18 mouse cellular contexts compared by ENCODE assay signal in the genomic region with DNA sequence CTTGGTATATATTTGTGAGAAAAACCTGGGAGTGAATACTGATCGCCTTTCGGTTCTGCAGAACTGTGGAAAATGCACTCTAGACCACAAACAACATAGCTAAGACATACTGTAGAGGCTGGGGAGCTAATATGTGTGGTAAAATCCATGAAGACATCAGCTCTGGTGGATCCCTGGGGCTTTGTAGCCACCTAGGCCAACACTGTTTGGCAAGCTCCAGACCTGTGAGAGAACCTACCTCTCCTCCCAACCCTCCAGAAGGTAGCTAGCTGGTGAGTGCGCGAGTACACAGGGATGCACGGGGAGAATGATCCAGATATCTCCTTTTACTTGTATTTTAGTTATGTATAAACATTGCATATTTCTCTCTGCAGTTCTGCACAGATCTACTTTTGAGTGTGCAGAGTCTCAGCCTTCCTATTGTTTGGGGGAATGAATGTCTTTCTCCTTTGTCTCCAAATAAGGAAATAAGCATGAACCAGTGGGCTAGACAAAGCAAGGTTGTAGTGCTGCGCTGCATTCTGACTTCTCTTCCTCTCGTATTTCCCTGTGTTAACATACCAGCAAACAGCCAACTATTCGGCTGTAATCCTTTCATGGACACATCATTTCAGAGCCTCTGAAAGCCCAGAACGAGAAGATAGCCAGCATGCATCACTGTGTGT.
DNase-seq lines count a peak whose midpoint lies in the region; ATAC-seq and TF ChIP-seq lines count a peak whose summit lies in the region.
"Had no signal": no experiment of that assay in that cellular context is flagged by ENCODE, and none has a peak within 500 bp of the region (broad histone marks: within the 10 kb centered on the region; RNA-seq: fewer than 3 reads in every experiment).

No protein-coding gene starts in this region.

- H3K4me2 ChIP-seq in embryonic facial prominence, embryonic 12.5 days (replicated peaks): no peak overlapping the region
- no peak overlapping the region for H3K4me2 ChIP-seq in intestine, embryonic 14.5 days (ENCODE audit: low read length)
- H3K4me2 ChIP-seq in intestine, postnatal 0 days (replicated peaks; ENCODE audit: low read depth): no peak overlapping the region
- no peak overlapping the region for H3K4me2 ChIP-seq in embryonic facial prominence, embryonic 14.5 days (ENCODE audit: low read depth, low read length)

- H3K9ac ChIP-seq in embryonic facial prominence, embryonic 12.5 days: no peak overlapping the region
- H3K9ac ChIP-seq in intestine, embryonic 14.5 days (ENCODE audit: low read length): no peak overlapping the region
- H3K9ac ChIP-seq in intestine, postnatal 0 days (ENCODE audit: low read depth, low read length): no peak overlapping the region
- H3K9ac ChIP-seq in embryonic facial prominence, embryonic 14.5 days (ENCODE audit: low read depth, low read length): no peak overlapping the region
- H3K9ac ChIP-seq: liver, embryonic 14.5 days had no signal

- no peaks in the 10 kb centered on the region for H3K9me3 ChIP-seq in embryonic facial prominence, embryonic 12.5 days
- H3K9me3 ChIP-seq in embryonic facial prominence, embryonic 10.5 days: no peaks in the 10 kb centered on the region
- H3K9me3 ChIP-seq in intestine, embryonic 14.5 days (ENCODE audit: control insufficient read depth, low read length): no peaks in the 10 kb centered on the region
- H3K9me3 ChIP-seq in intestine, postnatal 0 days (ENCODE audit: control insufficient read depth): no peaks in the 10 kb centered on the region
- H3K9me3 ChIP-seq in embryonic facial prominence, embryonic 14.5 days (ENCODE audit: control insufficient read depth, low read length): no peaks in the 10 kb centered on the region
- H3K9me3 ChIP-seq: midbrain, embryonic 10.5 days had no signal

- 81% methylated on average over 9 of the region's 9 CpGs for WGBS in embryonic facial prominence, embryonic 12.5 days
- 88% methylated on average over 9 of the region's 9 CpGs for WGBS in embryonic facial prominence, embryonic 10.5 days
- WGBS in intestine, embryonic 14.5 days: 57% methylated on average over 9 of the region's 9 CpGs
- WGBS in intestine, postnatal 0 days: 66% methylated on average over 9 of the region's 9 CpGs
- 82% methylated on average over 9 of the region's 9 CpGs for WGBS in embryonic facial prominence, embryonic 14.5 days

- H3K27me3 ChIP-seq in embryonic facial prominence, embryonic 12.5 days: no peaks in the 10 kb centered on the region
- H3K27me3 ChIP-seq in embryonic facial prominence, embryonic 10.5 days (replicated peaks; ENCODE audit: low read depth, poor library complexity, severe bottlenecking): no peaks in the 10 kb centered on the region
- H3K27me3 ChIP-seq in intestine, embryonic 14.5 days (replicated peaks; ENCODE audit: control insufficient read depth, insufficient read depth, low read length): no peaks in the 10 kb centered on the region
- no peaks in the 10 kb centered on the region for H3K27me3 ChIP-seq in intestine, postnatal 0 days (replicated peaks; ENCODE audit: control insufficient read depth, insufficient read depth, low read length)
- H3K27me3 ChIP-seq in embryonic facial prominence, embryonic 14.5 days (replicated peaks; ENCODE audit: control insufficient read depth, insufficient read depth, low read length): no peaks in the 10 kb centered on the region

- TF ChIP-seq CTCF in intestine, postnatal 0 days (IDR thresholded peaks at IDR 0.05; ENCODE audit: low read depth): no peak

- H3K27ac ChIP-seq in embryonic facial prominence, embryonic 12.5 days: 0 out of 2 replicates have a peak overlapping the region, but pooled peaks have one; percentile 42
- H3K27ac ChIP-seq in embryonic facial prominence, embryonic 10.5 days (replicated peaks): no peak overlapping the region
- peak overlapping the region; percentile 87 for H3K27ac ChIP-seq in intestine, embryonic 14.5 days (ENCODE audit: low read depth)
- H3K27ac ChIP-seq in intestine, postnatal 0 days (ENCODE audit: low read depth, low read length): no peak overlapping the region
- peak overlapping the region; percentile 54; the same call in 1 of the 2 replicates for H3K27ac ChIP-seq in embryonic facial prominence, embryonic 14.5 days (replicated peaks; ENCODE audit: low read depth, low read length)
- H3K27ac ChIP-seq: heart, adult 2 months; liver, embryonic 14.5 days; midbrain, embryonic 10.5 days had no signal

- no peak overlapping the region for H3K4me3 ChIP-seq in embryonic facial prominence, embryonic 12.5 days
- H3K4me3 ChIP-seq in embryonic facial prominence, embryonic 10.5 days: no peak overlapping the region
- H3K4me3 ChIP-seq in intestine, embryonic 14.5 days (ENCODE audit: low read depth, low read length): no peak overlapping the region
- no peak overlapping the region for H3K4me3 ChIP-seq in intestine, postnatal 0 days (ENCODE audit: low read depth, low read length)
- no peak overlapping the region for H3K4me3 ChIP-seq in embryonic facial prominence, embryonic 14.5 days (ENCODE audit: low read depth, low read length)
- H3K4me3 ChIP-seq: heart, adult 2 months; midbrain, embryonic 10.5 days had no signal

- DNase-seq in embryonic facial prominence, embryonic 10.5 days (ENCODE audit: low spot score): no peak
- DNase-seq in intestine, embryonic 14.5 days (ENCODE audit: low spot score): no peak
- peak; percentile 54 for DNase-seq in cerebellum, adult 11-12 months
- DNase-seq in embryonic facial prominence, embryonic 14.5 days (ENCODE audit: low spot score): peak; percentile 41
- DNase-seq in kidney, postnatal 36 days: no peak
- DNase-seq in adrenal gland, postnatal 25 days: no peak
- DNase-seq: adrenal gland, adult 2 months; heart, adult 2 months; heart, postnatal 4 days; kidney, adult 9 months; layer of hippocampus, adult 9-11 months; left cerebral cortex, postnatal 4 days; spleen, adult 18-20 months; thymus, adult 18-20 months had no signal

- no peaks in the 10 kb centered on the region for H3K4me1 ChIP-seq in embryonic facial prominence, embryonic 12.5 days
- H3K4me1 ChIP-seq in embryonic facial prominence, embryonic 10.5 days: no peaks in the 10 kb centered on the region
- H3K4me1 ChIP-seq in intestine, embryonic 14.5 days (replicated peaks; ENCODE audit: control insufficient read depth, insufficient read depth, low read length): peaks cover 24% of the 10 kb centered on the region
- H3K4me1 ChIP-seq in intestine, postnatal 0 days (replicated peaks; ENCODE audit: control insufficient read depth, insufficient read depth, low read length): no peaks in the 10 kb centered on the region
- no peaks in the 10 kb centered on the region for H3K4me1 ChIP-seq in embryonic facial prominence, embryonic 14.5 days (ENCODE audit: control insufficient read depth, insufficient read depth, low read length)
- H3K4me1 ChIP-seq: midbrain, embryonic 10.5 days had no signal

- ATAC-seq in embryonic facial prominence, embryonic 12.5 days (ENCODE audit: insufficient number of reproducible peaks, insufficient read depth, low FRiP score, low TSS enrichment): no peak
- ATAC-seq in intestine, embryonic 14.5 days (replicated peaks; ENCODE audit: low FRiP score, low TSS enrichment, low read depth): 0 out of 2 replicates have a peak, but pooled peaks have one; percentile 45
- ATAC-seq in intestine, postnatal 0 days: no peak
- ATAC-seq in embryonic facial prominence, embryonic 14.5 days (ENCODE audit: low read depth): no peak

- peaks cover 9% of the 10 kb centered on the region; the same call in 1 of the 2 replicates for H3K36me3 ChIP-seq in embryonic facial prominence, embryonic 12.5 days
- peaks cover 21% of the 10 kb centered on the region for H3K36me3 ChIP-seq in embryonic facial prominence, embryonic 10.5 days (replicated peaks)
- H3K36me3 ChIP-seq in intestine, embryonic 14.5 days (ENCODE audit: control insufficient read depth, insufficient read depth, low read length): peaks cover 37% of the 10 kb centered on the region
- H3K36me3 ChIP-seq in intestine, postnatal 0 days (ENCODE audit: control insufficient read depth, insufficient read depth): peaks cover 5% of the 10 kb centered on the region
- peaks cover 24% of the 10 kb centered on the region for H3K36me3 ChIP-seq in embryonic facial prominence, embryonic 14.5 days (ENCODE audit: control insufficient read depth, insufficient read depth, low read length)

Comparison
In these comparisons a context has a peak if more than half of its experiments do, and no peak if none do; other contexts are left out.
1. H3K27ac ChIP-seq: peak in embryonic facial prominence, embryonic 12.5 days (single experiment), intestine, embryonic 14.5 days (single experiment) and embryonic facial prominence, embryonic 14.5 days (single experiment); none in embryonic facial prominence, embryonic 10.5 days (single experiment) and intestine, postnatal 0 days (single experiment).
2. DNase-seq: peak in cerebellum, adult 11-12 months (single experiment) and embryonic facial prominence, embryonic 14.5 days (single experiment); none in embryonic facial prominence, embryonic 10.5 days (single experiment), intestine, embryonic 14.5 days (single experiment), kidney, postnatal 36 days (0 of 2) and adrenal gland, postnatal 25 days (single experiment).